Mouse (Mus musculus): Measurements from ENCODE around the gene Col4a4.

DNA sequence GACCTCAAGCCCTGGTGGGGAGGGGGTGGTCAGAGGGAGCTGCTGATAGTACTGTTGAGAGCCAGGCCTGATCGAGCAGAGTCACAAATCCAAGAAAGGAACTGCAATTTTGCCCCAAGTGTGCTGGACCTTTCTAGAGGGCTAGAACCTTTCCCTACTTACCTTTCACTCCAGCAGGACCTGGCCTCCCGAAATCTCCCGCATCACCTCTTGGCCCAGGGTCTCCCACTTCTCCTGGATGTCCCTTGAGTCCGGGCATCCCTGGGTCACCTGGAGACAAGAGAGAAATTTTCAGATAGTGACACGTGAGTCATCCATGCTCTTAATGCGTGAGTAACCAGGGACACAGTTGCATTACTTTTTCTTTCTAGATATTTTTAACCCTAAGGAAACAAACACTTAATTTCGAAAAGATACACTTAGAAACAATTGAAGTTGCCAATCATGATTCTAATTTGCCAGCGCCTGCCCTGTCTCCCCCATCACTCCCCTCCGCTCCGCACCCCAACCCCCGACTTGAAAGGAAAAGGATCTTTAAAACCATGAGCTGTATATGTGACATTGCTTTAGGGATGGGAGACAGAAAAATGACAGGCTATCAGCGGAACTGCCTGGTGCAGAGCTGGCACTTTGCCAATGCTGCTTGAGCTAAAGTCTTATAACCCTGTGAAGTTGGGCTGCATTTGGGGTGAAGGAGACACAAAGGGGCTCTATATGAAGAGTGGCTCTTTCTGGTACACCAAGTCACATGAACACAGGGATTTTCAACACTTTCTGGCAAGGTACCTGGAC lies 106.8 kb downstream of the Col4a4 start:
- no peak for TF ChIP-seq CTCF (IDR thresholded peaks at IDR 0.05; ENCODE audit: extremely low read depth, insufficient read length, insufficient replicate concordance, low read depth, low read length)
- TF ChIP-seq POLR2A (IDR thresholded peaks at IDR 0.05; ENCODE audit: low read depth, low read length), result no peak

Measured in small intestine, adult 2 months (tissue).